Mouse (Mus musculus): ENCODE results near the gene St3gal3.

St3gal3 gene

GRCm38 (mm10) chr4:118134485-118135365 lies at the start of gene St3gal3:
Gene St3gal3 (minus strand): TSS chr4:118134914.
- peak; percentile 86 to 89 for DNase-seq

GRCm38 (mm10) chr4:118180301-118181080 lies 45.8 kb upstream of the St3gal3 start:
- no peak for DNase-seq

GRCm38 (mm10) chr4:118179467-118180300 lies 45.0 kb upstream of the St3gal3 start, which contains the start of gene Kdm4a:
Gene Kdm4a (minus strand): TSS chr4:118180043.
- DNase-seq = peak; percentile 83 to 87

- DNase-seq = no peak
Observed at GRCm38 (mm10) chr4:118178952-118179466, 44.3 kb upstream of the St3gal3 start.

GRCm38 (mm10) chr4:118172461-118172860 lies 37.7 kb upstream of the St3gal3 start:
- no peak for DNase-seq

GRCm38 (mm10) chr4:118171006-118171405 lies 36.3 kb upstream of the St3gal3 start:
- no peak for DNase-seq

- no peak for DNase-seq
Observed at GRCm38 (mm10) chr4:118162123-118162522, 27.4 kb upstream of the St3gal3 start.

GRCm38 (mm10) chr4:118157666-118158065 lies 23.0 kb upstream of the St3gal3 start:
- DNase-seq = no peak

GRCm38 (mm10) chr4:118156559-118156958 lies 21.8 kb upstream of the St3gal3 start:
- no peak for DNase-seq

- DNase-seq = no peak
Observed at GRCm38 (mm10) chr4:118154889-118155288, 20.2 kb upstream of the St3gal3 start.

GRCm38 (mm10) chr4:118152020-118152785 lies 17.5 kb upstream of the St3gal3 start:
- peak in 1 of 2 experiments; percentile 34 for DNase-seq

GRCm38 (mm10) chr4:118150804-118151203 lies 16.1 kb upstream of the St3gal3 start:
- no peak for DNase-seq

GRCm38 (mm10) chr4:118149956-118150680 lies 15.4 kb upstream of the St3gal3 start:
- DNase-seq = no peak

- no peak for DNase-seq
Observed at GRCm38 (mm10) chr4:118149055-118149576, 14.4 kb upstream of the St3gal3 start.

- no peak for DNase-seq
Observed at GRCm38 (mm10) chr4:118148317-118148687, 13.6 kb upstream of the St3gal3 start.

- DNase-seq = no peak
Observed at GRCm38 (mm10) chr4:118147547-118148316, 13.0 kb upstream of the St3gal3 start.

- DNase-seq = no peak
Observed at GRCm38 (mm10) chr4:118147090-118147489, 12.4 kb upstream of the St3gal3 start.

GRCm38 (mm10) chr4:118144324-118144723 lies 9.6 kb upstream of the St3gal3 start:
- peak; percentile 34 to 44 for DNase-seq

- DNase-seq = no peak
Observed at GRCm38 (mm10) chr4:118143679-118144078, 9.0 kb upstream of the St3gal3 start.

- no peak for DNase-seq
Observed at GRCm38 (mm10) chr4:118141511-118141910, 6.8 kb upstream of the St3gal3 start.

All from spleen, adult 18-20 months (tissue).